Mouse (Mus musculus) midbrain, postnatal 0 days (tissue): ENCODE data around the gene Gm5617. TPM values are rescaled to one million over a fixed set of nuclear protein-coding genes. Genes with fewer than 3 reads are reported as not detected.
"Not testable (repeated sequence)": the region's sequence is repeated elsewhere in the genome, so short reads cannot be mapped to it uniquely, and the experiment has no call there.

Source experiments
- ATAC-seq: fragments of 200-750 bp; cut with Nextera tagmentation; 2 replicates; pipeline ENCODE4 v1.8.0; 2017; ENCODE audit warnings: moderate number of reproducible peaks, mild to moderate bottlenecking, moderate TSS enrichment, moderate library complexity; ENCODE audit not compliant: low FRiP score
- DNase-seq: peaks from one replicate; pipeline ENCODE4 v3.0.0-alpha.2; 2015; ENCODE audit warnings: low spot score
- H3K27ac ChIP-seq: fragments of 300-500 bp; sonication (generic); 2 replicates; pipeline ENCODE4 v1.5.1; 2014; ENCODE audit warnings: low read depth, mild to moderate bottlenecking, low read length, mixed read lengths
- H3K27me3 ChIP-seq: fragments of 300-500 bp; sonication (generic); 2 replicates; pipeline ENCODE4 v1.6.1; 2014; ENCODE audit warnings: low read length, control low read depth, mixed read lengths; ENCODE audit not compliant: insufficient read depth
- H3K36me3 ChIP-seq: fragments of 300-500 bp; sonication (generic); 2 replicates; pipeline ENCODE4 v1.6.1; 2014; ENCODE audit warnings: low read length, control low read depth, mixed read lengths; ENCODE audit not compliant: insufficient read depth
- H3K4me1 ChIP-seq: fragments of 300-500 bp; sonication (generic); 2 replicates; pipeline ENCODE4 v1.6.1; 2014; ENCODE audit warnings: mild to moderate bottlenecking, control low read depth, antibody characterized with exemption, low read length, mixed read lengths; ENCODE audit not compliant: insufficient read depth
- H3K4me2 ChIP-seq: fragments of 300-500 bp; sonication (generic); 2 replicates; pipeline ENCODE4 v1.6.1; 2014; ENCODE audit warnings: low read depth, mild to moderate bottlenecking, low read length, mixed read lengths; ENCODE audit not compliant: poor library complexity, severe bottlenecking
- H3K4me3 ChIP-seq: fragments of 300-500 bp; sonication (generic); 2 replicates; pipeline ENCODE4 v1.5.1; 2014; ENCODE audit warnings: low read depth, mild to moderate bottlenecking, low read length, moderate library complexity
- H3K9ac ChIP-seq: fragments of 300-500 bp; sonication (generic); replicated peaks from 2 replicates; pipeline ENCODE4 v1.6.1; 2014; ENCODE audit warnings: mild to moderate bottlenecking, low read length, moderate library complexity, mixed read lengths; ENCODE audit not compliant: poor library complexity, severe bottlenecking
- H3K9me3 ChIP-seq: fragments of 300-500 bp; sonication (generic); 2 replicates; pipeline ENCODE4 v1.6.1; 2016; ENCODE audit warnings: low read length, control low read depth
- CTCF ChIP-seq: IDR thresholded peaks from 2 replicates; pipeline ENCODE4 v1.5.1; 2016; ENCODE audit warnings: antibody characterized with exemption, mild to moderate bottlenecking
- WGBS: fragments of 180-500 bp; shearing (Covaris S2); extraction: QIAGEN DNeasy Blood & Tissue Kit; methylation state at CpG from one replicate; pipeline ENCODE4 v1.1.7; 2014; 5-methylcytosine and 5-hydroxymethylcytosine counted together
- polyA plus RNA-seq: library from polyadenylated mRNA; unstranded; fragments of >200 nt; fragmentation: Nextera tagmentation; extraction: Ambion mirVana; gene quantifications from 2 replicates; pipeline ENCODE4 v1.2.1, GENCODE M21; 2015
- total RNA-seq: library from RNA; depleted of rRNA; stranded (reverse); fragments of >200 nt; gene quantifications from 2 replicates; pipeline ENCODE4 v1.2.3, GENCODE M21; 2014

The Gm5617 gene
- total and polyA plus RNA-seq, 2 experiments from 2014 or later: 19.0 to 22.6 TPM

DNA sequence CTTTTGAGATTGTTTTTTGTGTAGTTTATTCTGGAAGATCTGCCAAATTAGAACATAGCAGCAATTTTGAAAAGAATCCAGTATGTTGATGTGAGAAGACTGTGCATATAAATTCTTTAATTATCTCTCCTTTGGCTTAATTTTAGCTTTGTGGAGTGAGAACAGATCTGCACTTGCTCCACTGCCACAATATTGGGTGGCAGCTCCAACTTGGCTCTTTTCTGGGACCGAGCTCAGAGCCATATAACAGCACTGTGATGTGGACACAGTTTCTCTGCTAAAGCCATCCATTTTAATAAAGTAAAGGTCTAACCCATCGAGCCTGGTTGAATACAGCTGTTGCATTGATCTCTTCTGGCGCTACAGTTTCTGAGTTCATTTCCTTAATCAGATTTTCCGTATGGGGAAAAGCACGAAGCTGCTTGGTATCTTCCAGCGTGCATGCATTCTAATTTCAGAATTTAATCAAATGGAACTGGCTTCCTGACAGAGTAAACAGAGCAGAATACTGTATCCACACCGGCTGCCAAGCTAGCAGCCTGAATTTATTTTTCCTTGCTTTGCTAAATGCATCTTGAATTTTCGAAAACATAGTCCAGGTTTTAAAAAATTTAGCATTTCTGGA, 9.6 kb downstream of the Gm5617 start:
- no peaks in the 10 kb centered on the region for H3K4me1 ChIP-seq
- no peak overlapping the region for H3K9ac ChIP-seq
- no peaks in the 10 kb centered on the region for H3K36me3 ChIP-seq
- no peak overlapping the region for H3K4me2 ChIP-seq
- no peaks in the 10 kb centered on the region for H3K9me3 ChIP-seq
- H3K27me3 ChIP-seq: no peaks in the 10 kb centered on the region
- H3K27ac ChIP-seq: no peak overlapping the region
- DNase-seq: peak; percentile 37
- ATAC-seq: no peak
- 53% methylated on average over 8 of the region's 8 CpGs for WGBS
- no peak for TF ChIP-seq CTCF
- H3K4me3 ChIP-seq: no peak overlapping the region

DNA sequence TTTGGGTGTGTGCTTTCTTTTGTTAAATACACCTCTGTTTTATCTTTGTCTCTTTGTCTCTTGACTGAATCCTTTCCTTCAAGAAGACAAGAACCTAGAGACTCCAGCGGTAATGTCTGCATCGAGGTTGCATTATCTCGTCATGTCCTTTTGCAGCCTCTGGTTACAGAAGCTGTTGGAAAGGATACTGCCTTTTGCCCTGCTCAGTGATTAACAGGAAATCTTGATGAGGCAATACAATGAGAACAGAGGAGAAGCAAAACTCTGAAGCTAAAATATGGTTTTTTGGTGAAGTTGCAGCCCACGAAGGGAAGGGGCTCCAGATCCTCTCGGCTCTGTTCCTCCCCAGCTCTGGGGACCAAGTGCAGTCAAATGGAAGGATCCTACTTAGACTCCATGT, 14.9 kb downstream of the Gm5617 start:
- TF ChIP-seq CTCF: no peak
- WGBS: 90% methylated on average over 5 of the region's 5 CpGs
- Histone ChIP-seq H3K27me3 (no peaks in the 10 kb centered on the region), H3K4me3 (no peak overlapping the region), H3K27ac (no peak overlapping the region), H3K9me3 (no peaks in the 10 kb centered on the region), H3K36me3 (no peaks in the 10 kb centered on the region), H3K9ac (no peak overlapping the region), H3K4me2 (no peak overlapping the region), H3K4me1 (no peaks in the 10 kb centered on the region)
- no peak for ATAC-seq
- DNase-seq: no peak

DNA sequence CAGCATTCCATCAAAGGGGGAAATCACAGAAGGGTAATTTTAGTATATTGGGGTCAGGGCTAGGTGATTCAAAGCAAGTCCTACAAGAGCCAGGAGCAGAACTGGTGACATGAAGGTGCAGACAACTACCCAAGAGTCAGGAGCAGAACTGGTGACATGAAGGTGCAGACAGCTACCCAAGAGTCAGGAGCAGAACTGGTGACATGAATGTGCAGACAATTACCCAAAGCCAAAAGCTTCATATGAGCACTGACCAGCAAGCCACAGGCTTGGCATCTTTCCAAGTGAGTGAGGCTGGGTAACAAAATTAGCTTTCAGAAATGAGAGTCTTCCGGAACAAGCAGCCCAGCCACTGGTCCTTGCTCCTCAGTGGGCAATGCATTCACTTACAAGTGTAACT, 20.1 kb downstream of the Gm5617 start:
- DNase-seq (peak; percentile 21), ATAC-seq (no peak)
- no peak overlapping the region for H3K4me3 ChIP-seq
- no peaks in the 10 kb centered on the region for H3K36me3 ChIP-seq
- WGBS: 55% methylated on average over 1 of the region's 1 CpGs
- H3K4me2 ChIP-seq: no peak overlapping the region
- H3K4me1 ChIP-seq: no peaks in the 10 kb centered on the region
- no peak for TF ChIP-seq CTCF
- no peak overlapping the region for H3K9ac ChIP-seq
- no peak overlapping the region for H3K27ac ChIP-seq
- no peaks in the 10 kb centered on the region for H3K27me3 ChIP-seq
- H3K9me3 ChIP-seq: no peaks in the 10 kb centered on the region

GRCm38 (mm10) chr9:48516615-48517371, 21.6 kb downstream of the Gm5617 start:
- peak overlapping the region; percentile 34; the same call in 1 of the 2 replicates for H3K4me2 ChIP-seq
- ATAC-seq: no peak
- H3K9ac ChIP-seq: peak overlapping the region; percentile 46; the same call in 1 of the 2 replicates
- TF ChIP-seq CTCF: no peak
- DNase-seq: peak; percentile 42
- no peaks in the 10 kb centered on the region for H3K9me3 ChIP-seq
- H3K27me3 ChIP-seq: no peaks in the 10 kb centered on the region
- no peak overlapping the region for H3K4me3 ChIP-seq
- no peaks in the 10 kb centered on the region for H3K4me1 ChIP-seq
- no peaks in the 10 kb centered on the region for H3K36me3 ChIP-seq
- WGBS: 58% methylated on average over 11 of the region's 11 CpGs
- 0 out of 2 replicates have a peak overlapping the region, but pooled peaks have one; percentile 18 for H3K27ac ChIP-seq

- Histone ChIP-seq H3K9me3 (no peaks in the 10 kb centered on the region), H3K27me3 (no peaks in the 10 kb centered on the region), H3K36me3 (no peaks in the 10 kb centered on the region), H3K4me3 (no peak overlapping the region), H3K4me2 (peak overlapping the region; percentile 34; the same call in 1 of the 2 replicates), H3K27ac (peak overlapping the region; percentile 18; the same call in 1 of the 2 replicates), H3K4me1 (no peaks in the 10 kb centered on the region), H3K9ac (peak overlapping the region; percentile 46; the same call in 1 of the 2 replicates)
- 41% methylated on average over 19 of the region's 19 CpGs for WGBS
- no peak for ATAC-seq
- no peak for TF ChIP-seq CTCF
- DNase-seq: peak; percentile 41
These were observed 22.3 kb downstream of the Gm5617 start for GRCm38 (mm10) chr9:48517372-48518130.

GRCm38 (mm10) chr9:48520405-48520804, 25.2 kb downstream of the Gm5617 start:
- ATAC-seq, H3K36me3 ChIP-seq, H3K9me3 ChIP-seq, H3K27ac ChIP-seq, H3K4me3 ChIP-seq, H3K4me1 ChIP-seq, H3K27me3 ChIP-seq, H3K4me2 ChIP-seq, H3K9ac ChIP-seq, DNase-seq: not testable (repeated sequence)
- no CpG with 5 or more reads among the region's 7 CpGs for WGBS
